Mouse (Mus musculus): ENCODE results near the gene Cpsf4. TPM values are rescaled to one million over a fixed set of nuclear protein-coding genes. Genes with fewer than 3 reads are reported as not detected.

The Cpsf4 gene
- polyA plus RNA-seq, 1 experiment from 2014 or later = 85.1 TPM

Other genes starting within 250 kb of the Cpsf4 start
- 13.2 and 16.2 TPM in 2 replicates for gene Smurf1, start 201.4 kb upstream of the Cpsf4 start, polyA plus RNA-seq (2016; fragmentation: Nextera tagmentation; extraction: Ambion mirVana)
- not detected in 2 replicates for gene Gm4871, start 134.5 kb upstream of the Cpsf4 start, polyA plus RNA-seq (2016; fragmentation: Nextera tagmentation; extraction: Ambion mirVana)
- gene 1700018F24Rik, start 124.2 kb upstream of the Cpsf4 start, polyA plus RNA-seq (2016; fragmentation: Nextera tagmentation; extraction: Ambion mirVana) = not detected in 2 replicates
- gene Arpc1a, start 83.4 kb upstream of the Cpsf4 start, polyA plus RNA-seq (2016; fragmentation: Nextera tagmentation; extraction: Ambion mirVana) = 133 and 149 TPM in 2 replicates
- not detected in 2 replicates for gene Kpna7, start 83.2 kb upstream of the Cpsf4 start, polyA plus RNA-seq (2016; fragmentation: Nextera tagmentation; extraction: Ambion mirVana)
- 105 and 109 TPM in 2 replicates for gene Arpc1b, start 53.0 kb upstream of the Cpsf4 start, polyA plus RNA-seq (2016; fragmentation: Nextera tagmentation; extraction: Ambion mirVana)
- 128 and 134 TPM in 2 replicates for gene Pdap1, start 27.0 kb upstream of the Cpsf4 start, polyA plus RNA-seq (2016; fragmentation: Nextera tagmentation; extraction: Ambion mirVana)
- gene Bud31, start 26.9 kb upstream of the Cpsf4 start, polyA plus RNA-seq (2016; fragmentation: Nextera tagmentation; extraction: Ambion mirVana) = 234 and 244 TPM in 2 replicates
- gene Ptcd1, start 105 bp upstream of the Cpsf4 start, polyA plus RNA-seq (2016; fragmentation: Nextera tagmentation; extraction: Ambion mirVana) = 18.3 and 22.4 TPM in 2 replicates
- gene Atp5j2, start 24.8 kb downstream of the Cpsf4 start, polyA plus RNA-seq (2016; fragmentation: Nextera tagmentation; extraction: Ambion mirVana) = 536 and 539 TPM in 2 replicates
- gene Zkscan14, start 34.7 kb downstream of the Cpsf4 start, polyA plus RNA-seq (2016; fragmentation: Nextera tagmentation; extraction: Ambion mirVana) = 8.0 and 8.3 TPM in 2 replicates
- gene Zkscan5, start 37.3 kb downstream of the Cpsf4 start, polyA plus RNA-seq (2016; fragmentation: Nextera tagmentation; extraction: Ambion mirVana) = 19.8 and 19.9 TPM in 2 replicates
- gene Zfp655, start 64.5 kb downstream of the Cpsf4 start, polyA plus RNA-seq (2016; fragmentation: Nextera tagmentation; extraction: Ambion mirVana) = 33.5 and 39.0 TPM in 2 replicates
- gene Zscan25, start 113.3 kb downstream of the Cpsf4 start, polyA plus RNA-seq (2016; fragmentation: Nextera tagmentation; extraction: Ambion mirVana) = 0.79 and 0.88 TPM in 2 replicates
- not detected in 2 replicates for gene Cyp3a57, start 178.1 kb downstream of the Cpsf4 start, polyA plus RNA-seq (2016; fragmentation: Nextera tagmentation; extraction: Ambion mirVana)

All from midbrain, embryonic 10.5 days (tissue).